8 mouse cellular contexts compared by ENCODE assay signal in genomic region chr19:47338396-47339164, GRCm38 (mm10).
DNase-seq lines count a peak whose midpoint lies in the region; ATAC-seq and TF ChIP-seq lines count a peak whose summit lies in the region.

No protein-coding gene starts in this region.

- 32% methylated on average over 24 of the region's 24 CpGs for WGBS in heart, embryonic 11.5 days (ENCODE audit: insufficient replicate concordance)
- 23% methylated on average over 24 of the region's 24 CpGs for WGBS in hindbrain, embryonic 10.5 days
- WGBS in midbrain, embryonic 10.5 days: 28% methylated on average over 24 of the region's 24 CpGs

- H3K4me1 ChIP-seq in heart, embryonic 11.5 days (ENCODE audit: control insufficient read depth, insufficient read depth, low read length): peaks cover 22% of the 10 kb centered on the region
- H3K4me1 ChIP-seq in ES-E14 (ENCODE audit: control insufficient read depth in 2 of 2, insufficient read depth in 2 of 2, low read length in 2 of 2, poor library complexity in 1 of 2): peaks cover 6 to 32% of the 10 kb centered on the region in 2 experiments; a peak in 3 of 4 replicates
- H3K4me1 ChIP-seq in hindbrain, embryonic 10.5 days (replicated peaks): peaks cover 56% of the 10 kb centered on the region
- H3K4me1 ChIP-seq in midbrain, embryonic 10.5 days: peaks cover 47% of the 10 kb centered on the region

- peak overlapping the region; percentile 34 for H3K4me3 ChIP-seq in heart, embryonic 11.5 days (ENCODE audit: low read depth, low read length)
- peak overlapping the region in 1 of 2 experiments; percentile 17; a peak in 1 of 4 replicates for H3K4me3 ChIP-seq in ES-E14 (ENCODE audit: insufficient read depth in 1 of 2, low read depth in 1 of 2, low read length in 2 of 2, poor library complexity in 1 of 2, severe bottlenecking in 1 of 2)
- H3K4me3 ChIP-seq in hindbrain, embryonic 10.5 days: peak overlapping the region; percentile 47
- peak overlapping the region; percentile 50 for H3K4me3 ChIP-seq in midbrain, embryonic 10.5 days

- in situ Hi-C loops in ES-E14 (cut with MboI; ENCODE audit: low sequenced_read_pairs in 2 of 2, unreplicated experiment in 2 of 2): loop anchor here in 1 of 2 experiments (5.0 kb wide), 1 partner anchor 71 kb away; no protein-coding TSS in a partner anchor

- no peaks in the 10 kb centered on the region for H3K36me3 ChIP-seq in heart, embryonic 11.5 days (ENCODE audit: control insufficient read depth, insufficient read depth, low read length)
- no peaks in the 10 kb centered on the region for H3K36me3 ChIP-seq in ES-E14 (ENCODE audit: control insufficient read depth, insufficient read depth, low read length, poor library complexity, severe bottlenecking)
- H3K36me3 ChIP-seq in hindbrain, embryonic 10.5 days: no peaks in the 10 kb centered on the region
- no peaks in the 10 kb centered on the region for H3K36me3 ChIP-seq in midbrain, embryonic 10.5 days

- no peaks in the 10 kb centered on the region for H3K9me3 ChIP-seq in heart, embryonic 11.5 days (replicated peaks; ENCODE audit: control insufficient read depth, low read length)
- no peaks in the 10 kb centered on the region for H3K9me3 ChIP-seq in ES-E14 (ENCODE audit: control insufficient read depth, insufficient read depth, low read depth, low read length)
- no peaks in the 10 kb centered on the region for H3K9me3 ChIP-seq in hindbrain, embryonic 10.5 days
- no peaks in the 10 kb centered on the region for H3K9me3 ChIP-seq in midbrain, embryonic 10.5 days (replicated peaks)

- peaks cover 7% of the 10 kb centered on the region; the same call in 1 of the 2 replicates for H3K27me3 ChIP-seq in heart, embryonic 11.5 days (ENCODE audit: control insufficient read depth, insufficient read depth, low read length)
- H3K27me3 ChIP-seq in hindbrain, embryonic 10.5 days (ENCODE audit: insufficient read depth, poor library complexity, severe bottlenecking): peaks cover 45% of the 10 kb centered on the region
- peaks cover 56% of the 10 kb centered on the region for H3K27me3 ChIP-seq in midbrain, embryonic 10.5 days (ENCODE audit: low read depth, poor library complexity, severe bottlenecking)

- DNase-seq in heart, postnatal 36 days: no peak
- DNase-seq in ES-E14 (ENCODE audit: low read depth, low spot score): no peak
- no peak for DNase-seq in hindbrain, embryonic 10.5 days (ENCODE audit: low spot score)
- peak; percentile 36 for DNase-seq in midbrain, embryonic 10.5 days (ENCODE audit: low spot score)
- no peak for DNase-seq in cerebellum, adult 8-10 months
- no peak for DNase-seq in cerebellum, adult 18-20 months

- no peak overlapping the region for H3K27ac ChIP-seq in heart, embryonic 11.5 days (ENCODE audit: low read depth, low read length)
- no peak overlapping the region for H3K27ac ChIP-seq in ES-E14 (ENCODE audit: insufficient read depth, low read depth, low read length, poor library complexity, severe bottlenecking)
- H3K27ac ChIP-seq in hindbrain, embryonic 10.5 days: peak overlapping the region; percentile 64
- peak overlapping the region; percentile 42; the same call in 1 of the 2 replicates for H3K27ac ChIP-seq in midbrain, embryonic 10.5 days (replicated peaks)

- intact Hi-C loops in heart, postnatal 36 days (cut with DNase I): loop anchor here (1.0 to 2.0 kb wide), 4 partner anchors 24 to 164 kb away; no protein-coding TSS in a partner anchor

- H3K4me2 ChIP-seq in heart, embryonic 11.5 days: peak overlapping the region; percentile 70

- no peak for ATAC-seq in heart, embryonic 11.5 days (replicated peaks; ENCODE audit: insufficient number of reproducible peaks, low FRiP score, low TSS enrichment)
- no peak for ATAC-seq in granulocyte monocyte progenitor cell, adult 5-6 weeks (replicated peaks; ENCODE audit: poor library complexity, severe bottlenecking)

- 0 out of 2 replicates have a peak overlapping the region, but pooled peaks have one; percentile 52 for H3K9ac ChIP-seq in heart, embryonic 11.5 days (ENCODE audit: low read depth, low read length)
- H3K9ac ChIP-seq in ES-E14 (ENCODE audit: insufficient read depth, low read depth, low read length, poor library complexity, severe bottlenecking): peak overlapping the region; percentile 16; the same call in 1 of the 2 replicates

TF ChIP-seq in ES-E14, 5 proteins besides CTCF, POLR2A, EP300 and RAD21:
- no peak for TF ChIP-seq CHD2 (IDR thresholded peaks at IDR 0.05; ENCODE audit: low read depth, low read length)
TF ChIP-seq in ES-E14: peak in this region for 0.

Comparison
In these comparisons a context has a peak if more than half of its experiments do, and no peak if none do; other contexts are left out.
1. H3K27ac ChIP-seq: peak in hindbrain, embryonic 10.5 days (single experiment) and midbrain, embryonic 10.5 days (single experiment); none in heart, embryonic 11.5 days (single experiment) and ES-E14 (single experiment).